Mouse (Mus musculus) brain, embryonic 14.5 days (tissue): ENCODE data around the gene Mapk10.

ENCODE experiments used
- CTCF ChIP-seq: fragments of 200-500 bp; IDR thresholded peaks from 2 replicates; pipeline ENCODE4 v1.5.1; 2012; ENCODE audit warnings: inconsistent platforms, mild to moderate bottlenecking, moderate library complexity, borderline replicate concordance; ENCODE audit not compliant: insufficient read depth, insufficient read length; ENCODE audit errors: extremely low read depth
- POLR2A ChIP-seq: fragments of 200-500 bp; IDR thresholded peaks from 2 replicates; pipeline ENCODE4 v1.6.1; 2012; ENCODE audit warnings: mild to moderate bottlenecking, inconsistent platforms, borderline replicate concordance; ENCODE audit not compliant: poor library complexity, insufficient read depth, insufficient read length, severe bottlenecking; ENCODE audit errors: extremely low read depth

- TF ChIP-seq CTCF (no peak), POLR2A (no peak)
These were observed 219.4 kb downstream of the Mapk10 start for GRCm38 (mm10) chr5:102991691-102992090.
